Comparison of ENCODE assay signal across 7 mouse cellular contexts in the genomic region with DNA sequence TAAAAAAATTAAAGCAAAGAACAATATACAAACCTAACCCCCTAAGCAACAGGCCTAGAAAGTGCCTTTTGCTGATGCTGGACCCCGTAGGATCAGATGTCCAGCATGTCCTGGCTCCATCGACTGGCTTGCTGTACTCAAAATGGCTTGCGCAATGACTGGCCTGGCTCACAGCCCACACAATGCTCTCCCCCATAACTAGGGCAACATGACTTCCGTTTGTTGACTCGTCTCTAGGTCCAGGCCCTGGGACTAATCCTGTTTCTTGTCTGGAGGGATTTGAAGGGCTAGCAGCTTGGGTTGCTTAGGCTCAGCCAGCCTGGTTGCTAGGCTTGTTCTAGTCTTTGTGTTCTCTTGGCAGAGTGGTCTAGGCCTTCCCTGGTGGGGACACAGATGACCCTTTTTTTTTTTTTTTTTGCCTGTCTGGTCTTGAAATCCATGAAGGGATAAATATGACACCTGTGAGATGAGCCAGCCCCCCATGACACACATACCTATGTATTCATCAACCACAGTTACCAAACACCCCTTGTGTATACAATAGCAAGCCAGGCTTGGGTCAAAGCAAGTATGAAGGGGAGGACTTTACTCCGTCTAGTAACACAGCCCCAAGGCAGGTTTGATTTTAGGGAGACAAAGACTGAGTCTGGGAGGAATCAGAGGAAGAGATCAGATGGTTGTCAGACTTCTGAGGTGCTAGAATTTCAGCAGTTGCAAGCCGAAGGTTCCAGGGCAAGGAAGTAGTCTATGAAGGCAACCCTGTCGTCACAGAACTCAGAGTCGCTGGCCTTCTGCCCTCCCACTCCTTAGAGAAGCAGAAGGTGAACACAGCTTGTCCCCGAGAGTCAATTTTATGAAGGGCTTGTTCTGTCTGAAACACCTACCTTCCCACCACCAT.
DNase-seq lines count a peak whose midpoint lies in the region; ATAC-seq lines count a peak whose summit lies in the region.

No protein-coding gene starts in this region.

- ATAC-seq in erythroblast, adult 5-6 weeks (replicated peaks; ENCODE audit: low FRiP score, poor library complexity, severe bottlenecking) = no peak

- DNase-seq in MN1 (ENCODE audit: low spot score) = peak; percentile 29
- DNase-seq in adrenal gland, adult 18-20 months (ENCODE audit: low spot score in 2 of 2) = peak; percentile 65 to 78
- DNase-seq in gastrocnemius, postnatal 14 days = peak; percentile 93
- DNase-seq in layer of hippocampus, adult 9-11 months = peak; percentile 62
- DNase-seq in ovary, postnatal 10 days (ENCODE audit: low spot score) = peak; percentile 49
- DNase-seq in left cerebral cortex, adult 18-20 months (ENCODE audit: low spot score in 2 of 2) = no peak

- intact Hi-C loops in gastrocnemius, postnatal 14 days (cut with DNase I; ENCODE audit: low total_unique reads) = loop anchor here (10.0 kb wide), 1 partner anchor 121 kb away; the partner anchor contains the start of gene Hes1

Comparison
In these comparisons a context has a peak if more than half of its experiments do, and no peak if none do; other contexts are left out.
1. DNase-seq: peak in MN1 (single experiment), adrenal gland, adult 18-20 months (2 of 2), gastrocnemius, postnatal 14 days (single experiment), layer of hippocampus, adult 9-11 months (single experiment) and ovary, postnatal 10 days (single experiment); none in left cerebral cortex, adult 18-20 months (0 of 2).